Mouse (Mus musculus): ENCODE measurements around the gene Srsf10.

DNA sequence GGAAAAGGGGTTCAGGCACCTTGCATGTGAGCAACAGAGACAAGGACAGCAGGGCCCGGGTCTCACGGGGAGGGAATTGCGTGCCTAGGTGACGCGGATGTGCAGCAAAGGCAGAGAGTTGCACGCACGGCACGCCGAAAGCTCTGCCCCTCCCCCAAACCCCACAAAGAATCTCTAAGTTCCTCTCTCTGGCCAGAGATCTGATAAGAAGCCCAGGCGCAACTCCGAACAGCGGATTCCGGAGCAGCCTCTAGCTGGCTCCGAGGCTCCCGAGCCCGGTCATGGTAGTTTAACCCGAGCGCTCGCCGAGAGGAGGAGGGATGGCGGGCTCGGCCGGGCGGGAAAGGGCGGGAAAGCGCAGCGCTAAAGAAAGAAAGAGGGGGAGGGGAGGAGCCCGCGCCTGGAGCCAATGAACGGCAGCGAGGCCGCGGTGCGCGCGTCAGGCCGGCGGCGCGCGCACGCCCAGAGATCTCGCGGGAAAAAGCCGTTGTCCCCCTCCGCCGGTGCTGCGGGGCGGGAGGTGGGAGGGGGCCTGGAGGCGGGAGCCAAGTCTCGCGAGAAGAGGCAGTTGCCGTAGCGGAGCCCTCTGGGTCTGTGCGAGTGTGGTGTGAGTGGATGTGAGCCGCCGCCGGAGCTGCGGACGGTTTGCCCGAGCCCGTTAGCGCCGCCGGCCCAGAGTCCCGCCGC, at the start of gene Srsf10:
- TF ChIP-seq POLR2A (IDR thresholded peaks at IDR 0.05; ENCODE audit: low read depth, low read length): peak; percentile 86
- no peak for TF ChIP-seq CTCF (IDR thresholded peaks at IDR 0.05; ENCODE audit: borderline replicate concordance, insufficient read depth, low read length)
